Mouse (Mus musculus) cortical plate, adult 2 months (tissue): Measurements from ENCODE around the gene Tcea2.

Experiments used
- CTCF ChIP-seq: fragments of 200-500 bp; IDR thresholded peaks from 2 replicates; pipeline ENCODE4 v1.5.1; 2011; ENCODE audit warnings: mild to moderate bottlenecking, control low read depth, low read length; ENCODE audit not compliant: insufficient read depth; ENCODE audit errors: extremely low read depth
- POLR2A ChIP-seq: fragments of 200-500 bp; IDR thresholded peaks from 2 replicates; pipeline ENCODE4 v1.6.1; 2011; ENCODE audit warnings: mild to moderate bottlenecking, low read length, control low read depth; ENCODE audit not compliant: insufficient read depth; ENCODE audit errors: extremely low read depth

GRCm38 (mm10) chr2:181685686-181686085 lies 5.6 kb downstream of the Tcea2 start:
- TF ChIP-seq CTCF (no peak), POLR2A (no peak)
